9 mouse cellular contexts compared by ENCODE assay signal in the genomic region with DNA sequence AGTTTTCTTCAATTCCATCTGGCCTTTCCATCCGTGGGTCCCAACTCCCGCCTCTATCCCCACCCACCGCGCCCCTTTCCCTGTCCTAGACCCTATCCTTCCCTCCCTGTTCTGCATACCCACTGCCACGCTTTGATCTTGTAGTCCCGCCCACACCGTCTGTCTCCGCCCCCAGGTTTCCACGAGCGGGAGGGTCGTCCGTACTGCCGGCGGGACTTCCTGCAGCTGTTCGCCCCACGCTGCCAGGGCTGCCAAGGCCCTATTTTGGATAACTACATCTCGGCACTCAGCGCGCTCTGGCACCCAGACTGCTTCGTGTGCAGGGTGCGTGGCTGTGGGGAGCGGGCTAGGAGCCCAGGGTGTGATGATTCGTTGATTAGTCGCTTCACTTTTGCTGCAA. TPM values are rescaled to one million over a fixed set of nuclear protein-coding genes. Genes with fewer than 3 reads are reported as not detected.
DNase-seq lines count a peak whose midpoint lies in the region; ATAC-seq lines count a peak whose summit lies in the region.
"Had no signal": no experiment of that assay in that cellular context is flagged by ENCODE, and none has a peak within 500 bp of the region (broad histone marks: within the 10 kb centered on the region; RNA-seq: fewer than 3 reads in every experiment).

No protein-coding gene starts in this region.

- WGBS in heart, embryonic 16.5 days: 35% methylated on average over 24 of the region's 24 CpGs
- 8% methylated on average over 24 of the region's 24 CpGs for WGBS in midbrain, embryonic 16.5 days

- H3K36me3 ChIP-seq in heart, embryonic 16.5 days (ENCODE audit: control insufficient read depth, insufficient read depth): peaks cover 40% of the 10 kb centered on the region
- H3K36me3 ChIP-seq in midbrain, embryonic 16.5 days (ENCODE audit: control insufficient read depth, insufficient read depth, low read length): no peaks in the 10 kb centered on the region

- H3K27me3 ChIP-seq in heart, embryonic 16.5 days (ENCODE audit: control insufficient read depth, insufficient read depth, low read length): no peaks in the 10 kb centered on the region
- 0 out of 2 replicates have a peak, but pooled peaks cover 3% of the 10 kb centered on the region for H3K27me3 ChIP-seq in midbrain, embryonic 16.5 days (ENCODE audit: control insufficient read depth, insufficient read depth, low read depth, low read length)

- intact Hi-C loops in heart, postnatal 36 days (cut with DNase I): no loop called here
- intact Hi-C loops in left cerebral cortex, postnatal 25 days (cut with DNase I): no loop called here

- H3K4me2 ChIP-seq in heart, embryonic 16.5 days (ENCODE audit: low read depth, low read length): peak overlapping the region; percentile 13; the same call in 1 of the 2 replicates
- peak overlapping the region; percentile 65 for H3K4me2 ChIP-seq in midbrain, embryonic 16.5 days (ENCODE audit: low read length)

- no peak for ATAC-seq in heart, embryonic 16.5 days (replicated peaks; ENCODE audit: extremely low read depth, insufficient read depth, low FRiP score)
- ATAC-seq in hematopoietic stem cell, adult 5-6 weeks (replicated peaks in 1 of 2; ENCODE audit: insufficient read depth in 1 of 2, low FRiP score in 2 of 2, low TSS enrichment in 1 of 2, low read depth in 1 of 2, poor library complexity in 2 of 2, severe bottlenecking in 2 of 2): peak; percentile 43 to 70; a peak in 3 of 4 replicates
- no peak; the same call in 1 of the 2 replicates for ATAC-seq in midbrain, embryonic 16.5 days

- H3K27ac ChIP-seq in heart, embryonic 16.5 days (ENCODE audit: low read length): no peak overlapping the region
- H3K27ac ChIP-seq in midbrain, embryonic 16.5 days (ENCODE audit: low read length): 0 out of 2 replicates have a peak overlapping the region, but pooled peaks have one; percentile 11
- H3K27ac ChIP-seq: macrophage had no signal

- no peak overlapping the region for H3K4me3 ChIP-seq in heart, embryonic 16.5 days (ENCODE audit: low read length)
- H3K4me3 ChIP-seq in midbrain, embryonic 16.5 days (ENCODE audit: low read depth, low read length): peak overlapping the region; percentile 41

- H3K9ac ChIP-seq in heart, embryonic 16.5 days (ENCODE audit: low read length): no peak overlapping the region
- peak overlapping the region; percentile 47 for H3K9ac ChIP-seq in midbrain, embryonic 16.5 days (ENCODE audit: low read depth, low read length)

- peaks cover 28% of the 10 kb centered on the region for H3K4me1 ChIP-seq in heart, embryonic 16.5 days (ENCODE audit: control insufficient read depth, insufficient read depth, low read length)
- H3K4me1 ChIP-seq in midbrain, embryonic 16.5 days (ENCODE audit: control insufficient read depth, insufficient read depth, low read length): peaks cover 7% of the 10 kb centered on the region

- no peaks in the 10 kb centered on the region for H3K9me3 ChIP-seq in heart, embryonic 16.5 days (replicated peaks; ENCODE audit: control insufficient read depth, low read length)
- H3K9me3 ChIP-seq in midbrain, embryonic 16.5 days (replicated peaks; ENCODE audit: control insufficient read depth, low read length, poor library complexity, severe bottlenecking): no peaks in the 10 kb centered on the region

- DNase-seq in heart, postnatal 36 days: no peak
- peak; percentile 32 for DNase-seq in brain, embryonic 18.5 days (ENCODE audit: low read depth, low spot score)
- peak; percentile 61 to 92 for DNase-seq in left cerebral cortex, postnatal 25 days (ENCODE audit: low spot score in 2 of 2)
- DNase-seq in thymus, postnatal 10 days (ENCODE audit: low spot score in 2 of 2): peak; percentile 82 to 88
- no peak for DNase-seq in spleen, adult 12 weeks (ENCODE audit: low spot score)

RNA-seq across cellular contexts. Expression of gene Tgfb1i1, which starts 6.0 kb away (rescaled TPM):
- 161 and 168 TPM in 2 replicates for polyA plus RNA-seq in heart, embryonic 16.5 days (2015; fragmentation: Nextera tagmentation; extraction: Ambion mirVana)
- total RNA-seq in heart, postnatal 36 days (2021): 10 to 100 TPM; 17.4 to 20.8 TPM
- 0.94 and 1.5 TPM in 2 replicates for total RNA-seq in hematopoietic stem cell, adult 5-6 weeks (2017)
- 10 to 100 TPM; 18.6 to 22.6 TPM for total RNA-seq in left cerebral cortex, postnatal 25 days (2021)
- polyA plus RNA-seq in midbrain, embryonic 16.5 days (2015; fragmentation: Nextera tagmentation; extraction: Ambion mirVana): 22.0 and 23.3 TPM in 2 replicates

RNA-seq across cellular contexts. Expression of gene Slc5a2, which starts 12.8 kb away (rescaled TPM):
- 0.11 TPM in 1 of 2 replicates, not detected in the other for polyA plus RNA-seq in heart, embryonic 16.5 days (2015; fragmentation: Nextera tagmentation; extraction: Ambion mirVana)
- total RNA-seq in heart, postnatal 36 days (2021): not detected
- 0.50 TPM in 1 of 2 replicates, not detected in the other for total RNA-seq in hematopoietic stem cell, adult 5-6 weeks (2017)
- not detected for total RNA-seq in left cerebral cortex, postnatal 25 days (2021)
- not detected in 2 replicates for polyA plus RNA-seq in midbrain, embryonic 16.5 days (2015; fragmentation: Nextera tagmentation; extraction: Ambion mirVana)

RNA-seq across cellular contexts. Expression of gene 9130023H24Rik, which starts 14.8 kb away (rescaled TPM):
- 4.9 and 6.8 TPM in 2 replicates for polyA plus RNA-seq in heart, embryonic 16.5 days (2015; fragmentation: Nextera tagmentation; extraction: Ambion mirVana)
- 1 to 10 TPM; 2.9 to 4.2 TPM for total RNA-seq in heart, postnatal 36 days (2021)
- total RNA-seq in hematopoietic stem cell, adult 5-6 weeks (2017): 6.1 and 9.9 TPM in 2 replicates
- total RNA-seq in left cerebral cortex, postnatal 25 days (2021): 1 to 10 TPM; 3.3 to 3.9 TPM
- polyA plus RNA-seq in midbrain, embryonic 16.5 days (2015; fragmentation: Nextera tagmentation; extraction: Ambion mirVana): 6.8 and 7.7 TPM in 2 replicates

RNA-seq across cellular contexts. Expression of gene Armc5, which starts 15.5 kb away (rescaled TPM):
- polyA plus RNA-seq in heart, embryonic 16.5 days (2015; fragmentation: Nextera tagmentation; extraction: Ambion mirVana): 12.8 and 13.8 TPM in 2 replicates
- total RNA-seq in heart, postnatal 36 days (2021): 1 to 10 TPM; 7.4 to 8.4 TPM
- total RNA-seq in hematopoietic stem cell, adult 5-6 weeks (2017): 9.8 and 13.0 TPM in 2 replicates
- 10 to 100 TPM; 13.0 to 13.4 TPM for total RNA-seq in left cerebral cortex, postnatal 25 days (2021)
- 12.4 and 12.7 TPM in 2 replicates for polyA plus RNA-seq in midbrain, embryonic 16.5 days (2015; fragmentation: Nextera tagmentation; extraction: Ambion mirVana)

RNA-seq across cellular contexts. Expression of gene BC017158, which starts 45.4 kb away (rescaled TPM):
- 14.2 and 15.9 TPM in 2 replicates for polyA plus RNA-seq in heart, embryonic 16.5 days (2015; fragmentation: Nextera tagmentation; extraction: Ambion mirVana)
- 1 to 10 TPM; 5.2 to 6.3 TPM for total RNA-seq in heart, postnatal 36 days (2021)
- 20.9 and 22.7 TPM in 2 replicates for total RNA-seq in hematopoietic stem cell, adult 5-6 weeks (2017)
- total RNA-seq in left cerebral cortex, postnatal 25 days (2021): 10 to 100 TPM; 20.8 to 26.7 TPM
- polyA plus RNA-seq in midbrain, embryonic 16.5 days (2015; fragmentation: Nextera tagmentation; extraction: Ambion mirVana): 22.9 and 25.9 TPM in 2 replicates

Comparison
In these comparisons a context has a peak if more than half of its experiments do, and no peak if none do; other contexts are left out.
1. ATAC-seq: peak in hematopoietic stem cell, adult 5-6 weeks (2 of 2); none in heart, embryonic 16.5 days (single experiment) and midbrain, embryonic 16.5 days (single experiment).
2. DNase-seq: peak in brain, embryonic 18.5 days (single experiment), left cerebral cortex, postnatal 25 days (2 of 2) and thymus, postnatal 10 days (2 of 2); none in heart, postnatal 36 days (0 of 2) and spleen, adult 12 weeks (single experiment).